Comparison of ENCODE assay signal across 29 mouse cellular contexts in the genomic region with DNA sequence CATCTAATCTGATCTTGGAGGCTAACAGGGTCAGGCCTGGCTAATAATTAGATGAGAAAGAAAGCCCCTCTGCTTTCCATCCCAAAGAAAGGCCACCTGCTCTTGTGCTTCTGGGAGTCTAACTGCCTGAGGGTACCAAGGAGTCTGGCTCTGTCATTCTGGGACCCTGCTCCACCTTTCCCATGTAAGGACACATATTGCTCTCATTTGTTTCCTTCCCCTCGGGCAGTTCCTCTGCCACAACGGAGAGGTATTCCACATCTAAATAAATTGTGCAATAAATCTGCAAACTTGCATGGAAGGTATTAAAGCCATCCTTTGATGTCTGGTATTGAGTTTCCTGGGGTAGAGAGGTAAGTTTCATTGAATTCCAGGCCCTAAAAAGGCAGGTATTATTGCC.
DNase-seq lines count a peak whose midpoint lies in the region; ATAC-seq lines count a peak whose summit lies in the region.
"Had no signal": no experiment of that assay in that cellular context is flagged by ENCODE, and none has a peak within 500 bp of the region (broad histone marks: within the 10 kb centered on the region; RNA-seq: fewer than 3 reads in every experiment).

No protein-coding gene starts in this region.

- H3K27ac ChIP-seq in liver, embryonic 12.5 days, result peak overlapping the region; percentile 66
- peak overlapping the region; percentile 72; the same call in 1 of the 2 replicates for H3K27ac ChIP-seq in limb, embryonic 12.5 days
- H3K27ac ChIP-seq in liver, embryonic 16.5 days (ENCODE audit: low read length), result peak overlapping the region; percentile 35; the same call in 1 of the 2 replicates
- H3K27ac ChIP-seq in intestine, embryonic 15.5 days, result no peak overlapping the region
- H3K27ac ChIP-seq: forebrain, embryonic 10.5 days; heart, embryonic 10.5 days; hindbrain, embryonic 12.5 days; hindbrain, postnatal 0 days; macrophage; midbrain, embryonic 13.5 days; neural tube, embryonic 13.5 days; stomach, embryonic 15.5 days had no signal

- DNase-seq in liver, result no peak
- DNase-seq in forelimb bud, embryonic 11.5 days (ENCODE audit: low read depth, low spot score), result peak; percentile 80
- DNase-seq in cerebellum, adult 11 months, result no peak
- DNase-seq: adrenal gland, adult 8-10 months; B cell, adult 2 months; cerebellum, adult 8-10 months; cerebellum, postnatal 25 days; forebrain, postnatal 0 days; gastrocnemius, postnatal 14 days; heart, postnatal 36 days; kidney, postnatal 25 days; lung, adult 2 months; lung, postnatal 10 days; right cerebral cortex, postnatal 14 days; thymus, postnatal 14 days had no signal

- H3K9ac ChIP-seq in liver, embryonic 12.5 days, result no peak overlapping the region
- H3K9ac ChIP-seq in limb, embryonic 12.5 days (replicated peaks), result no peak overlapping the region
- 0 out of 2 replicates have a peak overlapping the region, but pooled peaks have one; percentile 8 for H3K9ac ChIP-seq in liver, embryonic 16.5 days (ENCODE audit: low read depth, low read length)
- H3K9ac ChIP-seq in intestine, embryonic 15.5 days, result no peak overlapping the region
- H3K9ac ChIP-seq: forebrain, postnatal 0 days; hindbrain, embryonic 12.5 days; midbrain, embryonic 13.5 days; neural tube, embryonic 13.5 days; stomach, embryonic 15.5 days had no signal

- H3K36me3 ChIP-seq in liver, embryonic 12.5 days, result no peaks in the 10 kb centered on the region
- H3K36me3 ChIP-seq in limb, embryonic 12.5 days, result no peaks in the 10 kb centered on the region
- H3K36me3 ChIP-seq in liver, embryonic 16.5 days (ENCODE audit: control insufficient read depth, insufficient read depth), result no peaks in the 10 kb centered on the region
- H3K36me3 ChIP-seq in intestine, embryonic 15.5 days, result no peaks in the 10 kb centered on the region
- H3K36me3 ChIP-seq: forebrain, embryonic 10.5 days; heart, embryonic 10.5 days; hindbrain, embryonic 12.5 days; midbrain, embryonic 13.5 days; neural tube, embryonic 13.5 days; stomach, embryonic 15.5 days had no signal

- no peak overlapping the region for H3K4me3 ChIP-seq in liver, embryonic 12.5 days
- H3K4me3 ChIP-seq in limb, embryonic 12.5 days (replicated peaks), result no peak overlapping the region
- H3K4me3 ChIP-seq in liver, embryonic 16.5 days (ENCODE audit: low read depth, low read length), result no peak overlapping the region
- no peak overlapping the region for H3K4me3 ChIP-seq in intestine, embryonic 15.5 days (replicated peaks)
- H3K4me3 ChIP-seq: forebrain, embryonic 10.5 days; heart, embryonic 10.5 days; hindbrain, embryonic 12.5 days; midbrain, embryonic 13.5 days; neural tube, embryonic 13.5 days; stomach, embryonic 15.5 days had no signal

- peaks cover 41% of the 10 kb centered on the region for H3K4me1 ChIP-seq in liver, embryonic 12.5 days
- H3K4me1 ChIP-seq in limb, embryonic 12.5 days (replicated peaks), result peaks cover 44% of the 10 kb centered on the region
- H3K4me1 ChIP-seq in liver, embryonic 16.5 days (ENCODE audit: control insufficient read depth, low read depth, low read length), result peaks cover 14% of the 10 kb centered on the region
- peaks cover 3% of the 10 kb centered on the region for H3K4me1 ChIP-seq in intestine, embryonic 15.5 days (replicated peaks)
- H3K4me1 ChIP-seq: hindbrain, embryonic 12.5 days had no signal

- ATAC-seq in liver, embryonic 12.5 days, result no peak
- ATAC-seq in limb, embryonic 12.5 days (ENCODE audit: insufficient number of reproducible peaks, insufficient read depth, low FRiP score, low TSS enrichment, low read depth), result no peak; the same call in 1 of the 2 replicates
- no peak for ATAC-seq in liver, embryonic 16.5 days (ENCODE audit: low read depth)
- ATAC-seq in intestine, embryonic 15.5 days, result no peak
- ATAC-seq in CD4-positive, CD25-positive, alpha-beta regulatory T cell, adult 4 months, result no peak
- ATAC-seq: forebrain, postnatal 0 days; hindbrain, postnatal 0 days; intestine, postnatal 0 days; midbrain, embryonic 13.5 days had no signal

- no peaks in the 10 kb centered on the region for H3K27me3 ChIP-seq in liver, embryonic 12.5 days (replicated peaks)
- H3K27me3 ChIP-seq in limb, embryonic 12.5 days, result no peaks in the 10 kb centered on the region
- no peaks in the 10 kb centered on the region for H3K27me3 ChIP-seq in liver, embryonic 16.5 days (ENCODE audit: control insufficient read depth, insufficient read depth, low read depth, low read length)
- no peaks in the 10 kb centered on the region for H3K27me3 ChIP-seq in intestine, embryonic 15.5 days (replicated peaks)
- H3K27me3 ChIP-seq: hindbrain, embryonic 12.5 days; midbrain, embryonic 13.5 days; neural tube, embryonic 13.5 days; stomach, embryonic 15.5 days had no signal

- H3K4me2 ChIP-seq in liver, embryonic 12.5 days, result 0 out of 2 replicates have a peak overlapping the region, but pooled peaks have one; percentile 5
- H3K4me2 ChIP-seq in limb, embryonic 12.5 days, result no peak overlapping the region
- no peak overlapping the region for H3K4me2 ChIP-seq in liver, embryonic 16.5 days (ENCODE audit: low read depth, low read length)
- no peak overlapping the region for H3K4me2 ChIP-seq in intestine, embryonic 15.5 days (replicated peaks)
- H3K4me2 ChIP-seq: hindbrain, embryonic 12.5 days; midbrain, embryonic 13.5 days; neural tube, embryonic 13.5 days; stomach, embryonic 15.5 days had no signal

- H3K9me3 ChIP-seq in liver, embryonic 12.5 days (replicated peaks), result no peaks in the 10 kb centered on the region
- no peaks in the 10 kb centered on the region for H3K9me3 ChIP-seq in limb, embryonic 12.5 days
- no peaks in the 10 kb centered on the region for H3K9me3 ChIP-seq in liver, embryonic 16.5 days (replicated peaks; ENCODE audit: control insufficient read depth, low read length)
- H3K9me3 ChIP-seq in intestine, embryonic 15.5 days, result no peaks in the 10 kb centered on the region
- H3K9me3 ChIP-seq: forebrain, embryonic 10.5 days; heart, embryonic 10.5 days; hindbrain, embryonic 12.5 days; midbrain, embryonic 13.5 days; neural tube, embryonic 13.5 days; stomach, embryonic 15.5 days had no signal

- WGBS in liver, embryonic 12.5 days (ENCODE audit: insufficient replicate concordance), result 49% methylated on average over 2 of the region's 2 CpGs
- 5% methylated on average over 2 of the region's 2 CpGs for WGBS in limb, embryonic 12.5 days
- 43% methylated on average over 2 of the region's 2 CpGs for WGBS in liver, embryonic 16.5 days (ENCODE audit: insufficient replicate concordance)
- WGBS in intestine, embryonic 15.5 days, result 36% methylated on average over 2 of the region's 2 CpGs
